Comparison of ENCODE assay signal across 8 mouse cellular contexts in genomic region chr3:127124375-127124993, GRCm38 (mm10).
DNase-seq lines count a peak whose midpoint lies in the region; ATAC-seq lines count a peak whose summit lies in the region.

No protein-coding gene starts in this region.

- no peaks in the 10 kb centered on the region for H3K9me3 ChIP-seq in embryonic facial prominence, embryonic 10.5 days
- no peaks in the 10 kb centered on the region for H3K9me3 ChIP-seq in hindbrain, embryonic 15.5 days
- H3K9me3 ChIP-seq in liver, embryonic 15.5 days (replicated peaks) = no peaks in the 10 kb centered on the region

- WGBS in embryonic facial prominence, embryonic 10.5 days = 39% methylated on average over 10 of the region's 10 CpGs
- WGBS in hindbrain, embryonic 15.5 days = 31% methylated on average over 10 of the region's 10 CpGs
- WGBS in liver, embryonic 15.5 days (ENCODE audit: insufficient replicate concordance) = 55% methylated on average over 10 of the region's 10 CpGs

- H3K4me1 ChIP-seq in embryonic facial prominence, embryonic 10.5 days = peaks cover 30% of the 10 kb centered on the region
- peaks cover 13% of the 10 kb centered on the region for H3K4me1 ChIP-seq in hindbrain, embryonic 15.5 days (replicated peaks)
- H3K4me1 ChIP-seq in liver, embryonic 15.5 days (replicated peaks) = no peaks in the 10 kb centered on the region

- H3K4me2 ChIP-seq in hindbrain, embryonic 15.5 days = no peak overlapping the region
- peak overlapping the region; percentile 36 for H3K4me2 ChIP-seq in liver, embryonic 15.5 days

- H3K4me3 ChIP-seq in embryonic facial prominence, embryonic 10.5 days = no peak overlapping the region
- H3K4me3 ChIP-seq in hindbrain, embryonic 15.5 days = no peak overlapping the region
- H3K4me3 ChIP-seq in liver, embryonic 15.5 days (replicated peaks) = 0 out of 2 replicates have a peak overlapping the region, but pooled peaks have one; percentile 8

- ATAC-seq in hindbrain, embryonic 15.5 days (ENCODE audit: low FRiP score, low read depth) = peak; percentile 39; the same call in 1 of the 2 replicates
- ATAC-seq in liver, embryonic 15.5 days (ENCODE audit: insufficient read depth) = peak; percentile 62

- DNase-seq in embryonic facial prominence, embryonic 10.5 days (ENCODE audit: low spot score) = peak; percentile 32
- DNase-seq in gastrocnemius, postnatal 10 days = peak; percentile 33
- DNase-seq in adrenal gland, postnatal 36 days = no peak
- no peak for DNase-seq in layer of hippocampus, postnatal 10 days (ENCODE audit: low spot score in 2 of 2)
- no peak for DNase-seq in layer of hippocampus, postnatal 25 days (ENCODE audit: extremely low spot score in 1 of 2, low spot score in 1 of 2)
- no peak for DNase-seq in frontal cortex, postnatal 36 days (ENCODE audit: low spot score in 2 of 2)

- no peaks in the 10 kb centered on the region for H3K36me3 ChIP-seq in embryonic facial prominence, embryonic 10.5 days (replicated peaks)
- H3K36me3 ChIP-seq in hindbrain, embryonic 15.5 days = no peaks in the 10 kb centered on the region
- no peaks in the 10 kb centered on the region for H3K36me3 ChIP-seq in liver, embryonic 15.5 days (replicated peaks)

- no peak overlapping the region for H3K9ac ChIP-seq in hindbrain, embryonic 15.5 days
- no peak overlapping the region for H3K9ac ChIP-seq in liver, embryonic 15.5 days

- H3K27ac ChIP-seq in embryonic facial prominence, embryonic 10.5 days (replicated peaks) = peak overlapping the region; percentile 72
- 0 out of 2 replicates have a peak overlapping the region, but pooled peaks have one; percentile 25 for H3K27ac ChIP-seq in hindbrain, embryonic 15.5 days (replicated peaks)
- peak overlapping the region; percentile 74 for H3K27ac ChIP-seq in liver, embryonic 15.5 days (replicated peaks)

- H3K27me3 ChIP-seq in embryonic facial prominence, embryonic 10.5 days (replicated peaks; ENCODE audit: low read depth, poor library complexity, severe bottlenecking) = no peaks in the 10 kb centered on the region
- H3K27me3 ChIP-seq in hindbrain, embryonic 15.5 days = no peaks in the 10 kb centered on the region
- no peaks in the 10 kb centered on the region for H3K27me3 ChIP-seq in liver, embryonic 15.5 days

Comparison
In these comparisons a context has a peak if more than half of its experiments do, and no peak if none do; other contexts are left out.
1. DNase-seq: peak in embryonic facial prominence, embryonic 10.5 days (single experiment) and gastrocnemius, postnatal 10 days (single experiment); none in adrenal gland, postnatal 36 days (0 of 2), layer of hippocampus, postnatal 10 days (0 of 2), layer of hippocampus, postnatal 25 days (0 of 2) and frontal cortex, postnatal 36 days (0 of 2).
2. Peak in every context shown above with its lines, with median percentiles within 50 percentile points of each other: H3K27ac ChIP-seq.